Mouse (Mus musculus): ENCODE results near the gene Stk39. TPM values are rescaled to one million over a fixed set of nuclear protein-coding genes. Genes with fewer than 3 reads are reported as not detected.

The Stk39 gene
- polyA plus RNA-seq, 1 experiment from 2014 or later: 29.0 TPM

DNA sequence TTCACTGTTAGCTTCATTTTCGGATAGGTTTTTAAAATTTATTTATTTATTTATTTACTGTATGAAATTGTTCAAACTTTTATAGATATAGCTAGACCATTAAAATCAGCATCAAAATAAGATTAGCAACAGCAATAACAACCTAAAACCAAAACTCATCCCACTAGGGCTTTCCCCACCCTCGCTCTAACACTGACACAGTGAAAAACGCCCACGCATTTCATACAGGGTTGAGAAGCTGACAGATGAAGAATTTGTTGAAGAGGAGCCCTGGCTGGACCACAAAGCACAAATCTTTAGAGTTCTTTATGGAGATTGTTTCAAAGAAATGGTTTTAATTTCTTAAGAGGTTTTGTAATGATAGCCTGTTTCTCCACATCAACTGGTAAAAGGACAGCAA, 310.1 kb downstream of the Stk39 start:
- H3K4me2 ChIP-seq (ENCODE audit: low read length): no peak overlapping the region
- ATAC-seq (replicated peaks; ENCODE audit: low FRiP score, low read depth): no peak
- H3K27me3 ChIP-seq (ENCODE audit: insufficient read depth, low read length): no peaks in the 10 kb centered on the region
- no peak overlapping the region for H3K4me3 ChIP-seq (replicated peaks; ENCODE audit: low read depth, low read length)
- no peaks in the 10 kb centered on the region for H3K4me1 ChIP-seq (replicated peaks; ENCODE audit: insufficient read depth, low read length)
- H3K9ac ChIP-seq (ENCODE audit: low read depth, low read length): no peak overlapping the region
- no peak for TF ChIP-seq CTCF (IDR thresholded peaks at IDR 0.05; ENCODE audit: low read depth)
- H3K27ac ChIP-seq: no peak overlapping the region
- 74% methylated on average over 4 of the region's 4 CpGs for WGBS
- DNase-seq (ENCODE audit: low spot score): no peak
- H3K36me3 ChIP-seq (ENCODE audit: insufficient read depth, low read length): no peaks in the 10 kb centered on the region
- no peaks in the 10 kb centered on the region for H3K9me3 ChIP-seq (replicated peaks; ENCODE audit: low read length)

DNA sequence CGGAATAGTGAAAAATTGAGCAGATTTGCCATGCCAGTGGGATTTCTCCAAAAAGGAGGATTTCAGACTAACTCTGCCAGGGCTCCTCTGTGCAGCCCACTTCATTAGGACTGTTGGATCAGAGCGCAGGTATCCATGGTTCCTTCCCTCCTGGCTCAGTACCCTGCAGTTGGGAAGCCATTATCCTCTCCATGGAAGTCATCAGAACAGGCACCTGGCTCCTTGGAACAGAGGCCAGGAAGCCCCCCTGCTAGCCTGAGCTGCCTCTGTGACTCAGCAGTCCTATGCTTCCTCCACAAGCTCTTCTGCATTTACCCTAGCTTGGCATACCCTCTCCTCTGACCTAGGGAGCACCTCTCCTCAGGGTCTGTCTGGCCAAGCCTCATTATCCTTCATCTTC, 311.5 kb downstream of the Stk39 start:
- Histone ChIP-seq H3K36me3 (ENCODE audit: insufficient read depth, low read length) (no peaks in the 10 kb centered on the region), H3K27ac (no peak overlapping the region), H3K4me3 (replicated peaks; ENCODE audit: low read depth, low read length) (no peak overlapping the region), H3K27me3 (ENCODE audit: insufficient read depth, low read length) (no peaks in the 10 kb centered on the region), H3K9me3 (replicated peaks; ENCODE audit: low read length) (no peaks in the 10 kb centered on the region), H3K9ac (ENCODE audit: low read depth, low read length) (no peak overlapping the region), H3K4me1 (replicated peaks; ENCODE audit: insufficient read depth, low read length) (no peaks in the 10 kb centered on the region), H3K4me2 (ENCODE audit: low read length) (no peak overlapping the region)
- no peak for TF ChIP-seq CTCF (IDR thresholded peaks at IDR 0.05; ENCODE audit: low read depth)
- ATAC-seq (replicated peaks; ENCODE audit: low FRiP score, low read depth) (no peak), DNase-seq (ENCODE audit: low spot score) (no peak)
- WGBS: 87% methylated on average over 2 of the region's 2 CpGs

Other genes with a start within 250 kb of the Stk39 start
- not detected in 2 replicates for gene 4933409G03Rik, start 110.1 kb upstream of the Stk39 start, polyA plus RNA-seq (2015; fragmentation: Nextera tagmentation; extraction: Ambion mirVana)
- not detected in 2 replicates for gene 4932414N04Rik, start 184.2 kb upstream of the Stk39 start, polyA plus RNA-seq (2015; fragmentation: Nextera tagmentation; extraction: Ambion mirVana)

Measured in kidney, postnatal 0 days (tissue).